Mouse (Mus musculus) frontal cortex, postnatal 25 days (tissue): ENCODE data around the gene Gm20431.

Source experiments
- DNase-seq, 2 experiments: peaks; one replicate each; pipeline ENCODE4 v3.0.0; 2022; ENCODE audit warnings: low spot score in 2 of 2

The Gm20431 gene

DNA sequence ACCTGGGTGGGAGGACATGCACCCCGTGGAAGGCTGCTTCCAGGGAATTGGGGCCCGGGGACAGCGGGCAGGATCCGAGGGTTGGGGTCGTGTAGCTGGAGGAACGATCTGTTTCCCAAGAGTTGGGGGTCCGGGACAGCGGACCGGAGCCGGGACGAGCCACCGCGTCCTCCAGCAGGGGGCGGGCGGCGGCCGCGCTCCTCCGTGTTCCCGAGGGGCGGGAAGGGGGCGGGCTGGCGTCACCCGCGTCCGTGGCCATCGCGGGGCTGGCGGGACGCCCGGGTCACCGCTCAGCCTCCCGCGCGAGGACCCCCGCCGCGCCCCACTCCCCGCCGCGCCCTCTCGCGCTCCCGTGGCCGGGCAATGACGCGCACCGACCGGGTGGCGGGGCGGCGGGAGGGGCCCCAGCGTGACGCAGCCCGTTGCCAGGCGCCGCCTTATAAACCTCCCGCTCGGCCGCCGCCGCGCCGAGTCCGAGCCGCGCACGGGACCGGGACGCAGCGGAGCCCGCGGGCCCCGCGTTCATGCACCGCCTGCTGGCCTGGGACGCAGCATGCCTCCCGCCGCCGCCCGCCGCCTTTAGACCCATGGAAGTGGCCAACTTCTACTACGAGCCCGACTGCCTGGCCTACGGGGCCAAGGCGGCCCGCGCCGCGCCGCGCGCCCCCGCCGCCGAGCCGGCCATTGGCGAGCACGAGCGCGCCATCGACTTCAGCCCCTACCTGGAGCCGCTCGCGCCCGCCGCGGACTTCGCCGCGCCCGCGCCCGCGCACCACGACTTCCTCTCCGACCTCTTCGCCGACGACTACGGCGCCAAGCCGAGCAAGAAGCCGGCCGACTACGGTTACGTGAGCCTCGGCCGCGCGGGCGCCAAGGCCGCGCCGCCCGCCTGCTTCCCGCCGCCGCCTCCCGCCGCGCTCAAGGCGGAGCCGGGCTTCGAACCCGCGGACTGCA, 27.5 kb upstream of the Gm20431 start, which contains the start of gene Cebpb:
Gene Cebpb (plus strand): TSS at position 418 of the 954 bp plus-strand sequence.
- DNase-seq, result peak; percentile 64 to 70

DNA sequence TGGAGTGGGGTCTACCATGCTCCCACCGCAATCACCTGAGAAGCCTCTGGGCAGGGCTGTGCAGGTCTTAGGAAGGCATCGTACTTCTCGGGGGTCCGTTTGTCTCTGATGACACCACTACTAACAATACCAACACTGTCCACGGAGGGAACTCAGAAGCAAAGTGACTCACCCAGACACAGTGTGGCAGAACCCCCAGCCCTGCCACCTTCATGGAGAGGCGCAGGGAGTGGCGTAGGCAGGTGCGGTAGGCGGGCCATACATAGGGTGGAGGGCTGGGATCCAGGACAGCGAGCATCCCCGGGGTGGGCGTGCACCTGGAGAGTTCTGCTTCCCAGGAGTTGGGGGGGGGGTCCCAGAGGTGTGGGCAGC, 26.8 kb upstream of the Gm20431 start:
- DNase-seq, result no peak

DNA sequence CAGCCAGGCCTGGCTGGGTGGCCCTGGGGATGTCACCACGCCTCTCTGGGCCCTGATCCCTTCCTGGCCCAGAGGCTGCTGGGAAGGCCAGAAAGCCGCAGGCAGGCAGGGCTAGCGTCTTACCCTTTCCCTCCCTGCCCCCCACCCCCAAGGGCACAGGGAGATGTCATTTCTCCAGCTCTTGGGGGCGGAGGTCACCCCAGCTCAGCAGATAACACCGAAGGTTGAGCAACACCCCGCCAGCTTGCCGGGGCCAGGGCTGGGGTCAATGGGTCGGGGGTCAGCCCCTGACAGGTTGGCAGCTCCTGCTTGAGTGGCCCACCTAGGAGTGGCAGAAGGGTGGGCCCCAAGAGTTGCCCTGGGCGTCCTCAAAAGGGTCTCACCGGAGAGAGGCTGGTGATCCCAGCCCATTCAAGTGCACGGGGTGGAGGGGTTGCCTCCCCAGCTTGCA, 26.4 kb upstream of the Gm20431 start:
- DNase-seq, result no peak

DNA sequence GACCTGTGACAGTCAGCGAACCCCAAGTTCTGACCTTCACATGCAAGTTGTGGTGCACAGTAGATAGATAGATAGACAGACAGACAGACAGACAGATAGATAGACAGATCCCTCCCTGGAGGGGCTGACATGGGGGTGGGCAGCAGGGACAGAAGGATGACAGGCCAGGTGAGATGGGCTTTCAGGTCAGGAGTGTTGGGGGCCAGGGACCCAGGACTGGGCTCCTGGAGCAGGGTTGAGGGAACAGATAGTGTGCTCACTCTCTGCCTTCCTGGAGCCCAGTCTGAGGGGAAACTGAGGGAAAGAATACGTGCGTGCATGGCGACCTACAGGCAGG, 25.9 kb upstream of the Gm20431 start:
- DNase-seq, result no peak

DNA sequence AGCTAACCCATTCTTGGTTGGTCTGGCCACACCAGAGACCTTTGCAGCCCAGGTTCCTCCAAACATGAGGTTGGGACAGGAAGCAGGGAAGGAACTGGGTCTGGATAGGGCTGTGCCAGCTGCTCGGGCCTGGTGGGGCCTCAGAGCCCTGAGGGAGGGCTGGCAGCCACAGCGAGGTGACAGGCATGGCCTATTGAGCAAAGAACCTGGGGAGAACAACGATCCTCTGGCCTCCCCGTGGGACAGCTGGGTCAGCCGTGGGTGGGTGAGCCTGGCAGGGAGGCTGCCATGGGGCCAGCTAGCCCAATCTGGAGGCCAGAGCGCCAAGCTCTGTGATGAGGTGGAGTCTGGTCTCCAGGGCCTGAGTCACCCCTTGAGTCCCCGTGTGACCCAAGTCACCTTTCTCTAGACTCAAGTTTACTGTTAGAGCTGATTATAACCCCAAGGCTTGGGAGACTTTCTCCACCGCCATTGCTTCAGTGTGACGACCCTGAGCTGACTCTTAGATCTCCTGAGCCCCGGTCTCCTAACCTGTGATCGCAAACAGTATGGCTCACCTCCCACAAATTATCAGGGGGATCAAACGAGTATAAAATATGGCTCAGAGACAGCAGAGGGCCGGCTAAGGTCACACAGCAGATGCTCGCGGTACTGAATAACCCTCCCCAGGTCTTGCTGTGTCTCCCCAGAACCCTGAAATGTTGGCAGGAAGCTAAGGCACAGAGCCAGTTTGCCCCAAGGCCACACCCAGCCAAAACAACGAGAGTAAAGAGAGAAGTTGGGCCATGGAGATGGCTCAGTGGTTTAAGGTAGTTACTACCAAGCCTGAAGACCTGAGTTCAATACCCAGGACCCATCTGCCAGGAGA, 25.3 kb upstream of the Gm20431 start:
- no peak for DNase-seq

DNA sequence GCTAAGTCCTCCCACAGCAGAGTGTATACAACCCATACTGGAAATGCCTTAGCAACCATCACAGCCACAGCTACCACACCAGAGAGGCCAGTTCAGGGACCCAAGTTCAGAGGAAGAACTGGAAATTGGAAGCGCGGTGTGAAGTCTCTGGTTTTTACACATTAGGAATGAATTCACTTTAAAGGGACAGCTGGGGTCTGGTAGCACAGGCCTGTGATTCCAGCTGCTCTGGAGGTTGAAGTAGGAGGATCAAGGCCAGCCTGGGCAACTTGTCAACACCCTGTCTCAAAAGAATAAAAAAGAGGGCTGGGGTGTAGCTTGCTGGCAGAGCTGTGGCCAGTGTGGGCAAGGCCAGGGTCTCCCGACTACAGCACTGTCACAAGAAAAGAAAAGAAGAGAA, 24.6 kb upstream of the Gm20431 start:
- DNase-seq, result no peak

DNA sequence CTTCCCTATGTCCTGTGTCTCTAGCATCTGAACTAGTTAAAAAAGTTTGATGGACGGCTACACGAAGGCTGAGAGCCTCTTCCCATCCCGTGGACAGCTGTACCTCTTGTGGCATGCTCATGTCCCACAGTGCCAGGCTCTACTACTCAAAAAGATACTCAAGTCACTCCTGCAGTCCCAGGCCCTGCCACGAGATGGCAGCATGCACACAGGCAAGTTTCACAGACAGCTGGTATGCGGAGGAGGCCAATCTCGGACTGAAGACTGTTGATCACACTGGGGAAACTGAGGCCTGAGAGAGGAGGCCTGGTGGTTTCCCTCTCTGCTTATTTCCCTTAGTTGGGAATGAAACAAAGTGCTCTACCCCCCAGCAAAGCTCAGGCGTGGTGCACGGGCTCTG, 23.8 kb upstream of the Gm20431 start:
- DNase-seq, result peak; percentile 99 to 100

DNA sequence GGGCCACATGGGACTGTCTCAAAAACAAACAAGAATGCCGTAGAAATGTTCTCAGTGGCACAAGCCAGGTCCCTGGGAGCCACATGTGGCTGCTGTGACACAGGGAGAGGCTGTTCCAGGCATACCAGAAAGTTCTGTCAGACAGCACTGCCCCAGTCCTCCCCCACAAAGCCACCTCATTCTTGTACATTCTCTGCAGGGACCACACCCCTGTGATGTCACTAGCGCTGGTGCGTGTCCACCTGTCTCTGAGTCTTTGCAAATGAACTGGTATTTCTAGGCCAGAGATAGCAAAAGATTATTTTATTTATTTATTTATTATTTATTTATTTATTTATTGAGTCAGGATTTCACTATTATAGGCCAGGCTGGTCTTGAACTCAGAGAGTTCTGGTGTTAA, 22.4 kb upstream of the Gm20431 start:
- no peak for DNase-seq

DNA sequence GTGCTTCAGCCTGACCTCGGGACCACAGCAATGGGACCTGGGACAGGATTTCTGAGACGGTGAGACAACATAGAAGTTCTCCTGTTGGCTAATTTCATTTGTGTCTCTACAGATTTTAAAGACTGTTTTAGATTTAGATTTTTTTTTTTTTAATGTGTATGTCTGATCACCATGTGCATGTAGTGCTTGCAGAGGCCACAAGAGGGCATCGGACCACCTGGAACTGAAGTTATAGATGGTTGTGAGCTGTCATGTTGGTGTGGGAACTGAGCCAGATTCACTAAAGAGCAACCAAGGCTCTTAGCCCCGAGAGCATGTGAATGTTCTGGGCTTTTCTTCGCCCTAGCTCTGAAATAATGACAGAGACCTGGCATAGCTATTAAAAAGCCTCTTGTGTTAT, 19.4 kb upstream of the Gm20431 start:
- DNase-seq, result no peak

DNA sequence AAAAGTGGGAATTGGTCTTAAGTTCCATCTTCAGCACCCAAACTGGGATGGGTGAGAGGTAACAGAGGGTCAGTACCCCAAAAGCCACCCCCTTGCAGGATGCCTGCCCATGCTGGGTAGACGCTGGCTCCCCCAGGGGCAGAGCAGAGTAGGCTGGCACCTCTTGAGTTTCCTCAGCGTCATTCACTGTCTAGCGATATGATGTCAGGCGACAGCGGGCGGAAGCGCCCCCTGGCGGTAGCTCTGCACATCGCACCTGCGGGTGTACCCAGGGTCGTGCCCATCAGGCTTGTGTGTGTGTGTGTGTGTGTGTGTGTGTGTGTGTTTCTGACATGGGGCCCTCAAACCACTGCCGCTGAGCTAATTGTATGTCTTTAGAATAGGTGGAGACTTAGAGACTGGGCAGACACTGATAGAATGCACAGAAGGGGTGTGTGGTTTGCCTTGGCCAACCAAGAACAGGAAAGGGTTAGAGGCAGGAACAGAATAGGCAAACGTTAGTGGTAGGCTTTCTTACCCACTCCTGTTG, 18.7 kb upstream of the Gm20431 start:
- DNase-seq, result peak; percentile 70 to 73

DNA sequence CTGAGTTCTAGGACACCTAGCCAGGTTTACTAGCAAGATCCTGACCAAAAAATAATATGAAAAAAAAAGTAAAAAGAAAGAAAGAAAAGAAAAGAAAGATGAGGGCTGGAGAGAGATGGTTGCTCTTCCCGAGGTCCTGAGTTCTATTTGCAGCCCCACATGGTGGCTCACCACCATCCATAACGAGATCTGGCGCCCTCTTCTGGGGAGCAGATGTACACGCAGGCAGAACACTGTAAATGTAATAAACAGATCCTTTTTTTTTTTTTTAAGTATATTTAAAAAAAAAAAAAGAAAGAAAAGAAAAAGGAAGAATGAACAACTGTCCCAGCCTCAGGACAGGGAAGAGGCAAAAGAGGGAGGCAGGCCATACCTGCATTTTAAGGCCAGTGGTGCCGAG, 17.3 kb upstream of the Gm20431 start:
- no peak for DNase-seq

DNA sequence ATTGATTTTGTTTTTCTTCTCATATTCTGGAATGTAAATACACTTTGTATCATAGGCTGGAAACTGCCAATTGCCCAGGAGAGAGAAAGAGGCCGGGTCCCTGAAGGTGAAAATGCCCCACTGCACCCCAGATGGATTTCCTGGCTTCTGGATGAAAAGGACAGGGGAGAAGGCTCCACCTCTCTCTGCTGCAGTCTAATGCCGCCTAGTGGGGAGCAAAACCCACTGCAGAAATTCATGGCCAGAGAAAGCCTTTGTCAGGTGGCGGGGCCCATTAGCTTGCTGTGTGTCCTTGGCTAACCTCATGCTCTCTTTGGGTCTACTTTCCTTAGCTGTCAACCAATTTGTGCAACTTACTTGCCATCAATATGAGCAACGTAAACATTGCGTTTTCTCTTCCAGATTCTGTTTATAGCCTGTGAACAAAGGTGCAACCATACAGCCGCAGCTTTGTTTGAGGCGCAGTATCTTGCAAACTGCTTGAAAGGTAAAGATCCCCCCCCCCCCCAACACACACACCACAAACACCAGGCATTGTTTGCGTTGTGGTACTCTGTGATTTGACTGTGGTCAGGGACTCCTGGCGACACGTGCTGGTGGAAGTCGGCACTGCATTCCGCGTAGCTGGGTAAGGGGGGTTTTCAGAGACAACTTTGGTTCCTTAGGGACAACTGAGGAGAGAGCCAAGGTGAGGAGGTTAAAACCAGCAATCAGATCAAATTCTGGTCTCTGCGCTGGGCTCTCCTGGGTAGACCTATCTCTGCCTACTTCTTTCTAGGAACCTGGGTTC, 14.0 kb upstream of the Gm20431 start:
- no peak for DNase-seq

DNA sequence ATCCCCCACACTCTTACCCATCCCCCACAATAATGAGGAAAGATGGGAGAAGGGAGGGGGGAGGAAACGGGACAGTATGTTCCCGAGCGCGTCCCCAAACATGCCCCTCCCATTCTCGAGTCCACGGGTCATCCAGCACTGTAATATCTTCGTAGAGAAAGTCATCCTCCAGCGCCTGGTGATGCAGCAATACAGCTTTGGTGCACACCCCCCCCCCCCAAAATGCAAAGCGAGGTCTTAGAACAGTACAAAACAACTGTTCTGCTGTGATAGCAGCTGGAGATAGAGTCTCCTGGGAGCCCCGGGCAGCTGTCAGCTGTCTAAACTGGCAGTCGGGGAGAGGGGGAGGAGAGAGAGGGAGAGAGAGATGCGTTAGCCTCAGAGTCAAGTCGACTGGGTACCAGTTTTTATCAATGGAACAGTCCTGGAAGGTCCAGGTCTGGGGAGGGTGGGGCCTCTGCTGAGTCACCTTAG, 11.0 kb upstream of the Gm20431 start:
- DNase-seq, result no peak

DNA sequence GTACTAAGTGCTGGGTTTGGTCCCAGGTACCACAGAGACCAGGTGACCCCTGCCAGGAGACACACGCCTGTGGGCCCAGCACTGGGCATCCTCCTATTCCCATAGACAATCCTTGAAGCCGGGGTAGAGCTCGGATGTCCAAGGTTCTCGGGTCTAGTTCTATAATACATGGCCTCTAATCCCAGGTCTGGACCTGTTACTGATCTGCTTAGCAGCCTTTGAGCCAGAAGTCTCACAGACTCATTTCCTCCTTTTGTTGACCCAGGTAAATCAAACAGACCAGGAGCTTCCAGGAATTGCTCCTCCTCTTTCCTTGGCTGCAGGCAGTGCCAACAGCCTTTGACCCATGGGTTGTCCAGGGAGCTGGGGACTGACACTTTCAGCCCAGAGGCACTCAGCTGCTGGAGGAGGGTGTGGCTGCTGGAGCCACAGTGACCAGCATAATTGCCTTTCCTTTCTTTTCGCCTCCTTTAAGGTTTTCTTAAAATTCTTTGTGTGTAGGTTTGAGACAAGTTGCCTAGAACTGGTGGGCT, 9.9 kb upstream of the Gm20431 start:
- no peak for DNase-seq

DNA sequence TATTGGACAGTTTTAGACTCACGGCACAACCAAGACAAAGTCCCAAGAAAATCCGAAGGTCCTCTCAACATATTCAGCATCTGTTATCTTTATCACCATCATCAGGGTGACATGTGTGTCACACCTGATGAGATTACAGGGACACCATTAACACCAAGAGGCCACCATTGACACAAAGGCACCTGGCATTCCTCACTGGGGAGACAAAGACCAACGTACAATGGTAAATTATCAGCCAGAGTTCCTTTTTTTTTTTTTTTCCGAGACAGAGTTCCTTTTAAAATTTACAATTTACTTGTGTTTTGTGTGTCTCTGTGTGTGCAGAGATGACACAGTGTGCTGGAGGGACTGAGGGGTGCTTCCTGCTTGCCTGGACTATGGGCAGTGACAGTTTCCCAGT, 8.1 kb upstream of the Gm20431 start:
- DNase-seq, result no peak

DNA sequence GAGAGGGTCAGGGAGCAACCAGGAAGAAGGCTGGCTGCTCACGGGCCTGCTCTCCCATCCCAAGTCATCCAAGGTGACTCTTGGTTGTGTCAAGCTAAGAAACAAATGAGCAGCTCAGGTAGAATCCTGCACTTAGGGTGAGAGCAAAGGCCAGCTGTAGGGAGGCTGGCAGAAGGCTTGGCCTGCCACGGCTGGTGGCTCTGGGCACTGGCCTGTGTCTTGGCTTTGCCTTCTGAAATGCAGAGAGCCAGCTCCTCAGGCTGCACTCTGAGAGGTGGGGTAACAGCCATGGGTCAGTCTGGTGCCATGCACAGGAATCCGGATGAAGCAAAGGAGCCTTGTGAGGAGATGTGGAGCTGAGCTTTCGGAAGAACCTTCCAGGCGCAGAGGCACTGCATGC, 7.1 kb upstream of the Gm20431 start:
- DNase-seq, result no peak

DNA sequence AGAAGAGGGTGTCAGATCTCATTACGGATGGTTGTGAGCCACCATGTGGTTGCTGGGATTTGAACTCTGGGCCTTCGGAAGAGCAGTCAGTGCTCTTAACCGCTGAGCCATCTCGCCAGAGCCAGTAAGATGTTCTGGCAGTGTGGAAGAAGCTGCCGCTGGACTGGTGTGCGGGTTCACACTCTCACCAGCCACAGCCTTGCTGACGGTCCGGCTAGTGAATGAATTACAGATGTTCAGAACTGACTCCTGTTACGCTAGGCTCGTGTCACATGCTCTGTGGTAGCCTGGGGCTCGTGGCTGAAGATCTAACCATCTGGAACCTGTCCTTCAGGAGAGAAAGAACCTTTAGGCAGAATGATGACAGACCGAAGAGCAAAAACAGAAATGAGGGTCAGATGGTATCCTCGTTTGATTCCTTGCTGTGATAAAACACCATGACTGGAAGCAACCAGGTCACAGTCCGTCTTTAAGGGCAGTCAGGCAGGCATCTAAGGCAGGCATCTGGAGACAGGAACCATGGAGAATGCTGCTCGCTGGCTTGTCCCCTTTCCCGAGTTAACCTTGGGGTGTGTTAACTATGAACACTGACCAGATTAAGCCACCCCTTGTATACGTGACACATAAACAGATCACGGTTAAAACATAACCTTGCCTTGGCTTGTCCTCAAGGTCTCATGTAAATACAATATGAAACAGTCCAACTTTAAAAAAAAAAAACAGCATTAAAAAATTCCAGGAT, 4.8 kb upstream of the Gm20431 start:
- DNase-seq, result no peak

DNA sequence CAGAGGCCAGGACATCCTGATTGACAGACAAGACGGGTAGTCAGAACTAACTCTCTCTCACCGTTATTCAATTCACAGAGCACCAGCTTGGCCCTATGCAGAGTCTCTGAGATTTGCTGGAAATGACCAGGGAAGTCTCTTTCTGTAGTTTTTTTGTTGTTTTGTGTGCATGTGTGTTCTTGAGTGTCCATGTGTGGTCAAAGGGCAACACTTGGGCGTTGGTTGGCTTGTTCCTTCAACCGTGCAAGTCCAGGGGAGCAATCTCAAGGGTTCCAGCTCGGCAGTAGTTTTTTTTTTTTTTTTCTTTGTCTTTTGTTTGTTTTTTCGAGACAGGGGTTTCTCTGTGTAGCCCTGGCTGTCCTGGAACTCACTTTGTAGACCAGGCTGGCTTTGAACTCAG, 1.4 kb upstream of the Gm20431 start:
- DNase-seq, result no peak

DNA sequence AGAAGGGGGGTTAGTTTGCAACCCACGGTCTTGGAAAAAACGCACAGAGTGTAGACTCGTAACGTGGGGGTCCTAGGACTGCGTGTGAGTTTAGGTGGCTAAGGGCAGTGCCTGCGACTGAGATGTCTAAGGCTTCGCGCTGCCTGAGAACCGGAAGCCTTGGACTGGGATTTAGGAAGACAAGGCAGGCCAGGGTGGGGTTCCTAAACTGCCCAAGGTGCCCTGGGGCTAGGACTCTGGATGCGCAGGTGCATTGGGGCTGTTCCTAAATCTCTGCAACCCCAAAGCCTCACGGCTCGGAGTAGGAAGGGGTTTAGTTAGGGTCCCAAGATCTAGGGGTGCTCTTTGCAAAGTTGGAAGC, 705 bp downstream of the Gm20431 start:
- DNase-seq, result no peak

DNA sequence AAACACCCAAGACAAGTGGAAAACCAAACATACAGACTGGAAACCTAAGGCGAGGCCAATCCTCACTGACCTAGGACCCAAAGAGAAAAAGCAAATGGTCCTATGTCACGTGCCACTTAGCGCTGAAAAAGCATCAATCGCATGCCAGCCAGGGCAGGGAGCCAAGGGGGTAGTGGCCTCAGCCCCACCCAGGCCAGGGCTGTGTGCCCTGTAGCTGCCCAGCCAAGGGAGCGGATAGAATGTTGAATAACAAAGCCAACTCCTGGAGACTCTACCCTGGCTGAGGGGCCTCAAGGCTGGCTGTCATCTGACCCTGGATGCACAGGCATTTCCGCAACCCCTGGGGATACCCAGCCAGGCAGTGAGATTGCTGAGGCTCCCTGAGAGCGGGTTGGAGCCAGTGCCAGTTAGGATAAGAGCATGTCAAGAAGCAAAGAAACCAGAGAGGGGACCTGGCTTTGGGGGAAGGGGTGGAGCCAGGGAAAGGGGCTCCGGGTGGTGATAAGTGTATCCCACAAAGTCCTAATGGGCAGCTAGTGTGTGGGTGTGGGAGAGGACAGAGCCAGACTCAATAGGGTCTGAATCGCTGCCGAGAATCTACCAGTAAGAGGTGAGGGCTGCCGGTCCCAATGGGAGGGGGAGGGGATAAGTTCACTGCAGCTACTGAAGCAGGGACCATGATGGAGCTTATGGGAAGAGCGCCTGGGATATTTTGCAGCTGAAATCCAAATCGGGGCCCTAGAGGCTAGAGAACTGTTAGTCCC, 1.3 kb downstream of the Gm20431 start:
- no peak for DNase-seq
